Mouse (Mus musculus) forebrain, embryonic 10.5 days (tissue): ENCODE data around the gene AI413582. TPM values are rescaled to one million over a fixed set of nuclear protein-coding genes. Genes with fewer than 3 reads are reported as not detected.

Experiments
- DNase-seq: peaks from one replicate; pipeline ENCODE4 v3.0.0-alpha.2; 2017; ENCODE audit warnings: low spot score; ENCODE audit errors: extremely low spot score
- H3K27ac ChIP-seq: fragments of 300-500 bp; sonication (generic); 2 replicates; pipeline ENCODE4 v1.5.1; 2016; ENCODE audit warnings: mild to moderate bottlenecking
- H3K27me3 ChIP-seq: fragments of 300-500 bp; sonication (generic); 2 replicates; pipeline ENCODE4 v1.6.1; 2016; ENCODE audit warnings: mild to moderate bottlenecking; ENCODE audit not compliant: poor library complexity, severe bottlenecking
- H3K36me3 ChIP-seq: fragments of 300-500 bp; sonication (generic); replicated peaks from 2 replicates; pipeline ENCODE4 v1.6.1; 2016; ENCODE audit warnings: mild to moderate bottlenecking, moderate library complexity
- H3K4me1 ChIP-seq: fragments of 300-500 bp; sonication (generic); 2 replicates; pipeline ENCODE4 v1.6.1; 2016
- H3K4me3 ChIP-seq: fragments of 300-500 bp; sonication (generic); 2 replicates; pipeline ENCODE4 v1.5.1; 2016; ENCODE audit warnings: mild to moderate bottlenecking, moderate library complexity
- H3K9me3 ChIP-seq: fragments of 300-500 bp; sonication (generic); 2 replicates; pipeline ENCODE4 v1.6.1; 2016; ENCODE audit warnings: mild to moderate bottlenecking, moderate library complexity
- WGBS: fragments of 180-500 bp; shearing (Covaris S2); methylation state at CpG from one replicate; pipeline ENCODE4 v1.1.7; 2016; 5-methylcytosine and 5-hydroxymethylcytosine counted together
- polyA plus RNA-seq: library from polyadenylated mRNA; unstranded; fragments of >200 nt; fragmentation: Nextera tagmentation; extraction: Ambion mirVana; gene quantifications from 2 replicates; pipeline ENCODE4 v1.2.1, GENCODE M21; 2016

The AI413582 gene
- polyA plus RNA-seq, 1 experiment from 2014 or later: 12.7 TPM

- no peaks in the 10 kb centered on the region for H3K9me3 ChIP-seq
- no peak for DNase-seq
- H3K4me1 ChIP-seq: peaks cover 55% of the 10 kb centered on the region
- H3K4me3 ChIP-seq: no peak overlapping the region
- peaks cover 8% of the 10 kb centered on the region; the same call in 1 of the 2 replicates for H3K27me3 ChIP-seq
- H3K27ac ChIP-seq: peak overlapping the region; percentile 16; the same call in 1 of the 2 replicates
- 69% methylated on average over 9 of the region's 9 CpGs for WGBS
- no peaks in the 10 kb centered on the region for H3K36me3 ChIP-seq
Observed at GRCm38 (mm10) chr17:27547253-27547868, 18.2 kb downstream of the AI413582 start.

GRCm38 (mm10) chr17:27546574-27547085 lies 18.9 kb downstream of the AI413582 start:
- Histone ChIP-seq H3K27me3 (peaks cover 8% of the 10 kb centered on the region; the same call in 1 of the 2 replicates), H3K9me3 (no peaks in the 10 kb centered on the region), H3K4me3 (no peak overlapping the region), H3K27ac (no peak overlapping the region), H3K36me3 (no peaks in the 10 kb centered on the region), H3K4me1 (peaks cover 53% of the 10 kb centered on the region)
- 70% methylated on average over 7 of the region's 7 CpGs for WGBS
- no peak for DNase-seq

DNA sequence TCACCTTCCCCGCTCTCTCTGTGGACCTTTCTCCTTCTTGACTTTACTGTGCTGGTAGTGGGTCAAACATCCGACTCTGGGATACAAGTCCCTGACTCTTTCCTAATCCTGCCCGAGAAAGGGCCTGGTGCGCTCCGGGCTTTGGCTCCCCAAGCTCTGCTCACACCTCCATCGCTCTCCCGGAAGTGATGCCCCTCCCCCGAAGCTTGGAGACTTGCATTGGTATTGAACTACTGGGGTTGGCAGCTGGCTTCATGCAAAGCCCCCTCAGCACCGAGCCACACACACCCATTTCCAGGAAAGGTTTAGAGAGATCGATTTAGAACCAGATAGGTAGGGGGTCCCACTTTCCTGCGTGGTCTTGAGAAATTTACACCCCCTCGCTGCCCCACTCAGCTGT lies 19.6 kb downstream of the AI413582 start:
- DNase-seq: no peak
- H3K27me3 ChIP-seq: peaks cover 8% of the 10 kb centered on the region; the same call in 1 of the 2 replicates
- H3K4me1 ChIP-seq: peaks cover 53% of the 10 kb centered on the region
- H3K4me3 ChIP-seq: no peak overlapping the region
- H3K36me3 ChIP-seq: no peaks in the 10 kb centered on the region
- H3K9me3 ChIP-seq: no peaks in the 10 kb centered on the region
- no peak overlapping the region for H3K27ac ChIP-seq
- 51% methylated on average over 12 of the region's 12 CpGs for WGBS

- 90% methylated on average over 11 of the region's 11 CpGs for WGBS
- no peak overlapping the region for H3K4me3 ChIP-seq
- H3K9me3 ChIP-seq: no peaks in the 10 kb centered on the region
- H3K27me3 ChIP-seq: peaks cover 8% of the 10 kb centered on the region; the same call in 1 of the 2 replicates
- DNase-seq: no peak
- no peaks in the 10 kb centered on the region for H3K36me3 ChIP-seq
- peaks cover 46% of the 10 kb centered on the region for H3K4me1 ChIP-seq
- no peak overlapping the region for H3K27ac ChIP-seq
Observed at GRCm38 (mm10) chr17:27544551-27544950, 21.0 kb downstream of the AI413582 start.

- Histone ChIP-seq H3K4me1 (peaks cover 27% of the 10 kb centered on the region), H3K27me3 (peaks cover 8% of the 10 kb centered on the region; the same call in 1 of the 2 replicates), H3K27ac (0 out of 2 replicates have a peak overlapping the region, but pooled peaks have one; percentile 17), H3K36me3 (no peaks in the 10 kb centered on the region), H3K9me3 (no peaks in the 10 kb centered on the region), H3K4me3 (no peak overlapping the region)
- no peak for DNase-seq
- 81% methylated on average over 3 of the region's 3 CpGs for WGBS
Observed at GRCm38 (mm10) chr17:27541984-27542383, 23.6 kb downstream of the AI413582 start.

- Histone ChIP-seq H3K4me1 (peaks cover 21% of the 10 kb centered on the region), H3K9me3 (no peaks in the 10 kb centered on the region), H3K36me3 (no peaks in the 10 kb centered on the region), H3K27me3 (peaks cover 1% of the 10 kb centered on the region; the same call in 1 of the 2 replicates), H3K27ac (no peak overlapping the region), H3K4me3 (no peak overlapping the region)
- DNase-seq: no peak
- 68% methylated on average over 2 of the region's 2 CpGs for WGBS
Observed at GRCm38 (mm10) chr17:27541261-27541660, 24.3 kb downstream of the AI413582 start.

DNA sequence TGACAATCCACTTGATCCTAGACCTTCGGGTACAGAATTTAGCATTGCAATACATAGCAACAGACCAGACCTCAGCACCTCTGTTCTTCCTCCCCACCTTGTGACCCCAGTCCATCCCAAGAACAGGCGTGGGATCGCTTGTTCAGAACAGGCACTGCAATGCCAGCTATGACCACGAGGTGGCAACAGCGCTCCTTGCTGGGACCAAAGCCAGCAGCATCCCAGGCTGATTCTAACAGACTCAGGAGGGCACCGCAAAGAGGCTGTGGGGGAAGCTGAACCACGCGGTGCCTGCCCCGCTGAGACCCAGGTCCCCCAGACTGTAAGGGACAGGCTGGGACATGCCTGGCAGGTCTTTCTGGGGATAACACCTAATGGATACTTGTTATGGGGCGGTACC lies 30.8 kb downstream of the AI413582 start:
- peak overlapping the region; percentile 61 for H3K27ac ChIP-seq
- no peaks in the 10 kb centered on the region; the same call in 1 of the 2 replicates for H3K9me3 ChIP-seq
- WGBS: 5% methylated on average over 10 of the region's 10 CpGs
- H3K4me3 ChIP-seq: peak overlapping the region; percentile 27; the same call in 1 of the 2 replicates
- no peaks in the 10 kb centered on the region for H3K36me3 ChIP-seq
- peak; percentile 92 for DNase-seq
- no peaks in the 10 kb centered on the region for H3K27me3 ChIP-seq
- peaks cover 6% of the 10 kb centered on the region for H3K4me1 ChIP-seq

DNA sequence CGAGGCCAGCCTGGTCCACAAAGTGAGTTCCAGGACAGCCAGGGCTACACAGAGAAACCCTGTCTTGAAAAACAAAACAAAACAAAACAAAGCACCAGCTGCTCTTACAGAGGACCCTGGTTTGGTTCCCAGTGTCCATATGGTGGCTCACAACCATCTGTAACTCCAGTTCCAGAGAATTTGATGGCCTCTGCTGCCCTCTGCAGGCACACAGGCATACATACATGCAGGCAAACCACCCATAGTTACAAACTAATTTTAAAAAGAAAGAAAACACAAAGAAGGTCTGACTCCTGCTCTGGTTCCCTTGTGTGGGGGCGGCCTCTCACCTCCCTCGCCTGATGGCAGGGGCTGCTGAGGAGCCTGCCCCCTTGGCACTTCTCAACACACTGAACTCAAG lies 32.2 kb downstream of the AI413582 start:
- Histone ChIP-seq H3K27me3 (no peaks in the 10 kb centered on the region), H3K4me1 (peaks cover 14% of the 10 kb centered on the region), H3K9me3 (no peaks in the 10 kb centered on the region; the same call in 1 of the 2 replicates), H3K4me3 (no peak overlapping the region), H3K27ac (no peak overlapping the region), H3K36me3 (no peaks in the 10 kb centered on the region)
- no peak for DNase-seq
- 87% methylated on average over 3 of the region's 3 CpGs for WGBS

GRCm38 (mm10) chr17:27532095-27532494 lies 33.5 kb downstream of the AI413582 start:
- Histone ChIP-seq H3K27ac (no peak overlapping the region), H3K27me3 (no peaks in the 10 kb centered on the region), H3K4me3 (no peak overlapping the region), H3K4me1 (peaks cover 19% of the 10 kb centered on the region), H3K9me3 (no peaks in the 10 kb centered on the region; the same call in 1 of the 2 replicates), H3K36me3 (no peaks in the 10 kb centered on the region)
- no peak for DNase-seq
- 90% methylated on average over 8 of the region's 8 CpGs for WGBS

DNA sequence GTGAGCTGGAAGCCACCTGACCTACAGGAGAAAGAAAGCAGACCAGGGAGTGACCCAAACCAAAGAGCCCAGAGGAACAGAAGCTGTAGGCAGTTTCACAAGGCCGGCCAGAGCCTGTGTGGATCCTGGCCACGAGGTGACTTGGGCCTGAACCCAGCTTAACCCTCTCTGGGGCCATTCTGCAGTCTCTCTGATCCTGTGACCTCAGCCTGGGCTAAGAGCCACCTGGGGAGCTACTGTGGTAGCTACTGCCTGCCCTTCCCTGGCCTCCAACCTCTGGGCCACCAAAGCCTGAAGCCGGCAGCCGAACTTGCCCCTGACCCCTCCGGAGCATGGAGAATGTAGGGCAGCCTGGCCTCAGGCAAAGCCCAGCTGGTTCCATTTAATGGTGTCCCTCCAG lies 36.8 kb downstream of the AI413582 start:
- no peaks in the 10 kb centered on the region for H3K27me3 ChIP-seq
- no peaks in the 10 kb centered on the region for H3K36me3 ChIP-seq
- no peak for DNase-seq
- 0 out of 2 replicates have a peak overlapping the region, but pooled peaks have one; percentile 6 for H3K27ac ChIP-seq
- WGBS: 67% methylated on average over 5 of the region's 5 CpGs
- H3K4me3 ChIP-seq: no peak overlapping the region
- peaks cover 13% of the 10 kb centered on the region for H3K4me1 ChIP-seq
- H3K9me3 ChIP-seq: no peaks in the 10 kb centered on the region; the same call in 1 of the 2 replicates

DNA sequence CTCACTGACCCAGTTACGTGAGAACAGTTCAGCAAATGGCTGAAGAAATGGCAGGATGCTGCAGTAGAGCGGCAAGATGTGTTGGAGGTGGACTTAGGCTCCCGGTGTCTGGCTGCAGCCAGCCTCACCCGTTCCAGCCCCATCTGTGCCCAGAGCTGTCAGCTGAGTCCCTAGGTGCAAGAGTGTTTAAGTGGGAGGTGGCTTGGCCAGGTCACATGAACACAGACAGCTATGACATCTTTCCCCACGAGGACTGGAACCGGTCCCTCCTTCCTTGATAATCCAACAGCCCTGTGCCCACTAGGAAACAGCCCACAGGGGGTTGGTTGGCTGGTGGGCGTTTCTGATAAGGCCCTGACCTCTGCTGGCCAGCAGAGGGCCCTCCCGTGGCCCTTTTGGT lies 37.5 kb downstream of the AI413582 start:
- Histone ChIP-seq H3K4me3 (no peak overlapping the region), H3K27me3 (0 out of 2 replicates have a peak, but pooled peaks cover 3% of the 10 kb centered on the region), H3K9me3 (no peaks in the 10 kb centered on the region; the same call in 1 of the 2 replicates), H3K27ac (no peak overlapping the region), H3K36me3 (no peaks in the 10 kb centered on the region), H3K4me1 (peaks cover 13% of the 10 kb centered on the region)
- WGBS: 60% methylated on average over 8 of the region's 8 CpGs
- DNase-seq: no peak

GRCm38 (mm10) chr17:27527188-27527587 lies 38.4 kb downstream of the AI413582 start:
- Histone ChIP-seq H3K27ac (no peak overlapping the region), H3K4me1 (peaks cover 13% of the 10 kb centered on the region), H3K9me3 (no peaks in the 10 kb centered on the region), H3K4me3 (no peak overlapping the region), H3K36me3 (no peaks in the 10 kb centered on the region), H3K27me3 (peaks cover 12% of the 10 kb centered on the region)
- DNase-seq: no peak
- WGBS: 90% methylated on average over 6 of the region's 6 CpGs

DNA sequence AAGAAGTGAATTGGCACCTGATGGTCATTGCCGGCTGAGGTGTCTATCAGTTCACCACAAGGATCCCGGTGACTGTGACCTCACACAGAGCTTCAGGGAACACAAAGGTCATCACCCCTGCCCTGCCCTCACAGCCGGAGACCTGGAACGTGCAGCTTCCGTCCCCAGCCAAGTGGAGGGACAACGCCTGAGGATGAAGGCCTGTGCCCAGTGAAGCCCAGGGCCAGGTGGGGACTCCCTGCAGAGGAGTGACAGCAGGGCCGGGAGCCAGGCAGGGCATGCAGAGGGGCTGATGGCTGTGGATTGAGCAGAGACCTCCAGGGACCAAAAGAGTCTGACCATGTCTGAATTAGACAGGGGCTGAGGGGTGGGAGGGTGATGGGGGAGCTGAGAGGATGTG lies 42.4 kb downstream of the AI413582 start:
- Histone ChIP-seq H3K27me3 (peaks cover 52% of the 10 kb centered on the region), H3K27ac (no peak overlapping the region), H3K9me3 (no peaks in the 10 kb centered on the region), H3K4me1 (peaks cover 30% of the 10 kb centered on the region), H3K36me3 (no peaks in the 10 kb centered on the region), H3K4me3 (no peak overlapping the region)
- 48% methylated on average over 7 of the region's 7 CpGs for WGBS
- DNase-seq: no peak
